Mouse (Mus musculus) embryonic facial prominence, embryonic 10.5 days (tissue): Measurements from ENCODE around the gene Hist1h2bj. TPM values are rescaled to one million over a fixed set of nuclear protein-coding genes. Genes with fewer than 3 reads are reported as not detected.
"Not testable (repeated sequence)": the region's sequence is repeated elsewhere in the genome, so short reads cannot be mapped to it uniquely, and the experiment has no call there.

Experiments
- DNase-seq: peaks from one replicate; pipeline ENCODE4 v3.0.0-alpha.2; 2017; ENCODE audit warnings: low spot score
- H3K27ac ChIP-seq: fragments of 300-500 bp; sonication (generic); replicated peaks from 2 replicates; pipeline ENCODE4 v1.5.1; 2016; ENCODE audit warnings: mild to moderate bottlenecking
- H3K27me3 ChIP-seq: fragments of 300-500 bp; sonication (generic); replicated peaks from 2 replicates; pipeline ENCODE4 v1.6.1; 2016; ENCODE audit warnings: low read depth, mild to moderate bottlenecking; ENCODE audit not compliant: poor library complexity, severe bottlenecking
- H3K36me3 ChIP-seq: fragments of 300-500 bp; sonication (generic); replicated peaks from 2 replicates; pipeline ENCODE4 v1.6.1; 2016; ENCODE audit warnings: mild to moderate bottlenecking, moderate library complexity
- H3K4me1 ChIP-seq: fragments of 300-500 bp; sonication (generic); 2 replicates; pipeline ENCODE4 v1.6.1; 2016
- H3K4me3 ChIP-seq: fragments of 300-500 bp; sonication (generic); 2 replicates; pipeline ENCODE4 v1.5.1; 2016; ENCODE audit warnings: mild to moderate bottlenecking, moderate library complexity
- H3K9me3 ChIP-seq: fragments of 300-500 bp; sonication (generic); 2 replicates; pipeline ENCODE4 v1.6.1; 2016; ENCODE audit warnings: mild to moderate bottlenecking
- WGBS: fragments of 180-500 bp; shearing (Covaris S2); methylation state at CpG from one replicate; pipeline ENCODE4 v1.1.7; 2016; 5-methylcytosine and 5-hydroxymethylcytosine counted together
- polyA plus RNA-seq: library from polyadenylated mRNA; unstranded; fragments of >200 nt; fragmentation: Nextera tagmentation; extraction: Ambion mirVana; gene quantifications from 2 replicates; pipeline ENCODE4 v1.2.1, GENCODE M21; 2016

The Hist1h2bj gene
- polyA plus RNA-seq, 1 experiment from 2014 or later = 15.1 TPM

DNA sequence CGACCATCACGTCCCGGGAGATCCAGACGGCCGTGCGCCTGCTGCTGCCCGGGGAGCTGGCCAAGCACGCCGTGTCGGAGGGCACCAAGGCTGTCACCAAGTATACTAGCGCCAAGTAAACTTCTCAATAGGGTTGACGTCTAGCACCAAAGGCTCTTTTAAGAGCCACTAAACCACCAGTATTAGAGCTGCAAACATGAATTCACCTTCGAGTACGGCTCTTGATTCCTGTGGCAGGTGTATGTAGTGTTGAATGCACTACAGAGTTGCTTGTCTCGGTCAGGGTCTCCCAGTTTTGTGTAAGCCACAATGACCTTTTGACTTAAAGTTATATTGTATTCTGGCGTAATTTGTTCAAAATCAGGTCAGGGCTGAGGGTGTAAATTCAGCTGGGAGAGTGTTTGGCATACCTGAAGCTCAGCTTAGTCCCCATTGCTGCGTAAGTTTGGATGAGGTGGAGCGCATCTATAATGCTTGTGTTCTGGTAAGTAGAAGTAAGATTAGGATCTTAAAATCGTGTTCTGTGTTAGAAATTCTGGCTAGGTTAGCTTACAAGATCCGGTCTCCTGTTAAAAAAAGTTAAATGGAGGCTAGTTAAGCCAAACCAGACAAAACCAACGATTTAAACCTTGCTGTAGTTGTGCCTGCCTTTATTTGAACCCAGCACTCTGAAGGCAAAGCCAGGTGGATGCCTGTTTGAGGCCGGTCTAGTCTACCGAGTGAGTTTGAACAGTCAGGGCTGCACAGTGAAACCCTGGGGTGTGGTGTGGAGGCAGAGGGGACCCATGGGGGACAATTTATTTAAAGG is 6.7 kb upstream of the Hist1h2bj start:
- Histone ChIP-seq H3K4me3 (peak overlapping the region; percentile 61), H3K27ac (peak overlapping the region; percentile 91), H3K27me3 (no peaks in the 10 kb centered on the region), H3K9me3 (no peaks in the 10 kb centered on the region), H3K4me1 (peaks cover 26% of the 10 kb centered on the region), H3K36me3 (no peaks in the 10 kb centered on the region)
- 2% methylated on average over 22 of the region's 23 CpGs for WGBS
- DNase-seq = peak; percentile 63

DNA sequence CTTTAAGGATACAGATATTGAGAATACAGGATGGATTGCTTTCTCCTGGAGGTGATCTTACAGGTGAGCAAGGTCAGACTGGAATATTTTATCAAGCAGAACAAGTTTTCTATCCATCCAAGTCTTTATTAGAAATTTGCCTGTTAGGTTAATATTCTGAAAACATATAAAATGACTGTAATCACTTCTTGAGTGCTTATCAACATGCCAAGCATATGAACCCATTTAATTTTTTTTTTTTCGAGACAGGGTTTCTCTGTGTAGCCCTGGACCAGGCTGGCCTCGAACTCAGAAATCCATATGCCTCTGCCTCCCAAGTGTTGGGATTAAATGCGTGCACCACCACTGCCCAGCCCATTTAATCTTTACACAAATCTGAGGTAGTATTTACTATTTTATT is 6.0 kb upstream of the Hist1h2bj start:
- H3K4me3 ChIP-seq = peak overlapping the region; percentile 61
- no peaks in the 10 kb centered on the region for H3K9me3 ChIP-seq
- 71% methylated on average over 3 of the region's 3 CpGs for WGBS
- peak overlapping the region; percentile 91 for H3K27ac ChIP-seq
- peaks cover 28% of the 10 kb centered on the region for H3K4me1 ChIP-seq
- H3K27me3 ChIP-seq = no peaks in the 10 kb centered on the region
- no peak for DNase-seq
- H3K36me3 ChIP-seq = no peaks in the 10 kb centered on the region

DNA sequence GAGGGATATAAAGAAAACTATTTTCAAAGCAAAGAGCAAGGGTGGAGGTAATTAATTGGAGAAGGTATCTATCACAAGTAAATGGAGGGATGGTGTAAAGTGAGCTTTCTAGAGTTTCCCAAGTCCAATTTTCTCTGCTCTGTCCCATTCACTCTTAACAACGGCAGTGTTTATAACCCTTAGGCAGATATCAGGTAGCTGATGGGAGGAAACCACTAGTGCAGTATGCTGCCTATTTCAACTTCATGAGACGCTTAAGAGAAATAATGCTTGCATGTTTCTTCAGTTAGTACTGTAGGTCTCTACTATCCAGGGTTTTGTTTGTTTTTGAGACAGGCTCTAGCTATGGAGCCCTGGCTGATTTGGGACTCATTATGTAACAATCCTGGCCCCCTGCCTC is 5.6 kb upstream of the Hist1h2bj start:
- no peaks in the 10 kb centered on the region for H3K36me3 ChIP-seq
- no peaks in the 10 kb centered on the region for H3K9me3 ChIP-seq
- H3K4me1 ChIP-seq = peaks cover 31% of the 10 kb centered on the region
- H3K27ac ChIP-seq = peak overlapping the region; percentile 91
- 69% methylated on average over 2 of the region's 2 CpGs for WGBS
- no peaks in the 10 kb centered on the region for H3K27me3 ChIP-seq
- peak overlapping the region; percentile 61; the same call in 1 of the 2 replicates for H3K4me3 ChIP-seq
- no peak for DNase-seq

DNA sequence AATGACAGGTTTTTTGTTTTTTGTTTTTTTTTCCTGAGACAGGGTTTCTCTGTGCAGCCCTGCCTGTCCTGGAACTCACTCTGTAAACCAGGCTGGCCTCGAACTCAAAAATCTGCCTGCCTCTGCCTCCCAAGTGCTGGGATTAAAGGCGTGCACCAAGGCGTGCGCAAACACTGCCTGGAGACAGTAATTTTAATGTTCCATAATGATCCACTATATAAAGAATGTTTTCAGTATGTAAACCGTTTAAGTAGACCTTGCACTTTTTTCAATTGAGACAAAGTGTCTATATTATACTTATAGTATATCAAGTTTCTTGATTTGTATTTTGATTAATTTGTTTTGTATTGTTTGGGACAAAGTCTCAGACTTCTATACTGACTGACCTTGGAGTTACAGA is 3.6 kb upstream of the Hist1h2bj start:
- peak overlapping the region; percentile 94 for H3K27ac ChIP-seq
- no peaks in the 10 kb centered on the region for H3K36me3 ChIP-seq
- peaks cover 20% of the 10 kb centered on the region for H3K4me1 ChIP-seq
- H3K4me3 ChIP-seq = peak overlapping the region; percentile 63
- DNase-seq = no peak
- no peaks in the 10 kb centered on the region for H3K9me3 ChIP-seq
- WGBS = 70% methylated on average over 5 of the region's 5 CpGs
- no peaks in the 10 kb centered on the region for H3K27me3 ChIP-seq

DNA sequence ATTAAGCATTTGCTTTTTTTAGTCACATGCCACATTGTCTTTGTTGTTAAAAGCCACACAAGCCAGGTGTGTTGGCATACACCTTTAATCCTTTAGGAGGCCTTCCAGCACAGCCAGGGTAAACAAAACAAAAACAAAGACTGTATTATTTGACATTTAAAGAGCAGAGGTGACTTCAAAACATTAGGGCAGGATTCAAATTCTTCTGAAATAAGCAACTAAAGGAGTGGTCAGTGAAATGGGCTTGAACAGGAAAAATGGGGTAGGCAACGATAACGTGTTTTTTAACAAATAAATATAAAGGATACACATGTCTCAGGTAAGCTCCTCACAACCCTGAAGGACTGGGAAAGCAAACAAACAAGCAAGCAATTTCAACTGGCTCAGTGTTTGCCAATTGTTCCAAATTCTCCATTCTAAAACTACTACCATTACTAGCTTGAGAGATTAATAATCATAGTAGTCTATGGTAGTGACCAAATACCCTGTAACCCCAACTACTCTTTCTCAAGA is 3.0 kb upstream of the Hist1h2bj start:
- H3K4me1 ChIP-seq = peaks cover 22% of the 10 kb centered on the region
- peak overlapping the region; percentile 94 for H3K27ac ChIP-seq
- H3K4me3 ChIP-seq = peak overlapping the region; percentile 63
- no peaks in the 10 kb centered on the region for H3K27me3 ChIP-seq
- no peak for DNase-seq
- H3K36me3 ChIP-seq = no peaks in the 10 kb centered on the region
- no peaks in the 10 kb centered on the region for H3K9me3 ChIP-seq
- 8% methylated on average over 2 of the region's 2 CpGs for WGBS

DNA sequence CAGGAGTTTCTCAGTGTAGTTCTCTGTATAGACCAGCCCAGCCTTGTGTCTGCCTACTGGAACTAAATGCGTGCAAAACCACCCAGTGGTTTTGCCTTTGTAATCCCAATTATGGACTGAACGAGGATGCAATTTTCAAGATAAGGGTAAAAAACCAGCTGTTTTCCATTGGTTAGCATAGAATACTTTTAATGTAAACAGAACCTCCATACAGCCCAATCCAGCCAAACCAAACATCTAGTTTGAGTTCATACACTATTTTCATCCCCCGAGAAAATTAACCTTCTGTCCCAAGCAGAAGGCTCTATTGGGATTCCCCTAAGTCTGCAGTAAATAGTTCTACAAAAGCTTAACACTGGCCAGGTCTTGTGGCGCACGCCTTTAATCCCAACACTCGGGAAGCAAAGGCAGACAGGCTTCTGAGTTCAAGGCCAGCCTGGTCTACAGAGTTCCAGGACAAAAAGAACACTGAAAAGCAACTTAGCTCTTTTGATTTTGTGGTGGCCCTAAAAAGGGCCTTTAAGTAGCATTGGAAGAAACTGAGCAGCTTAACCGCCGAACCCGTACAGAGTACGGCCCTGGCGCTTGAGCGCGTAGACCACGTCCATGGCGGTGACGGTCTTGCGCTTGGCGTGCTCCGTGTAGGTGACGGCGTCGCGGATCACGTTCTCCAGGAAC is 2.4 kb upstream of the Hist1h2bj start:
- H3K4me1 ChIP-seq = peaks cover 22% of the 10 kb centered on the region
- peak; percentile 62 for DNase-seq
- H3K27me3 ChIP-seq = no peaks in the 10 kb centered on the region
- under 1% methylated on average over 24 of the region's 24 CpGs for WGBS
- H3K4me3 ChIP-seq = peak overlapping the region; percentile 63
- no peaks in the 10 kb centered on the region for H3K9me3 ChIP-seq
- H3K36me3 ChIP-seq = no peaks in the 10 kb centered on the region
- H3K27ac ChIP-seq = peak overlapping the region; percentile 94

DNA sequence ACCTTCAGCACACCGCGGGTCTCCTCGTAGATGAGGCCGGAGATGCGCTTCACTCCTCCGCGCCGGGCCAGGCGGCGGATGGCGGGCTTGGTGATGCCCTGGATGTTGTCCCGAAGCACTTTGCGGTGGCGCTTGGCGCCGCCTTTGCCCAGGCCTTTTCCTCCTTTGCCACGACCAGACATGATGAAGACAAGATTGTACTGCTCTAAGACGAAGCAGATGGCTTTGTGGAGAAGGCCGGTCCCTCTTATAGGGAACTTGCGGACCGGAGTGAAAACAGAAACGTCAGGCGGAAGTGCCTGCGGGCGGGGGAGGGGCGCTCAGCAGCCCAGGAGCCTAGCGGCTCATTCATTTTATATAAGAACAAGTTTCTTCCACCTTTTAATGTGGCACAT is 1.9 kb upstream of the Hist1h2bj start, which contains the start of gene Hist1h4i:
Gene Hist1h4i, minus strand, starts transcription at position 221 of the 395 bp plus-strand sequence.
- WGBS = under 1% methylated on average over 27 of the region's 27 CpGs
- H3K4me3 ChIP-seq = peak within 1 kb of the TSS; percentile 63
- DNase-seq = peak; percentile 94
- not testable (repeated sequence) for H3K9me3 ChIP-seq, H3K27me3 ChIP-seq, H3K36me3 ChIP-seq
- peaks cover 22% of the 10 kb centered on the region for H3K4me1 ChIP-seq
- peak within 1 kb of the TSS; percentile 94 for H3K27ac ChIP-seq

DNA sequence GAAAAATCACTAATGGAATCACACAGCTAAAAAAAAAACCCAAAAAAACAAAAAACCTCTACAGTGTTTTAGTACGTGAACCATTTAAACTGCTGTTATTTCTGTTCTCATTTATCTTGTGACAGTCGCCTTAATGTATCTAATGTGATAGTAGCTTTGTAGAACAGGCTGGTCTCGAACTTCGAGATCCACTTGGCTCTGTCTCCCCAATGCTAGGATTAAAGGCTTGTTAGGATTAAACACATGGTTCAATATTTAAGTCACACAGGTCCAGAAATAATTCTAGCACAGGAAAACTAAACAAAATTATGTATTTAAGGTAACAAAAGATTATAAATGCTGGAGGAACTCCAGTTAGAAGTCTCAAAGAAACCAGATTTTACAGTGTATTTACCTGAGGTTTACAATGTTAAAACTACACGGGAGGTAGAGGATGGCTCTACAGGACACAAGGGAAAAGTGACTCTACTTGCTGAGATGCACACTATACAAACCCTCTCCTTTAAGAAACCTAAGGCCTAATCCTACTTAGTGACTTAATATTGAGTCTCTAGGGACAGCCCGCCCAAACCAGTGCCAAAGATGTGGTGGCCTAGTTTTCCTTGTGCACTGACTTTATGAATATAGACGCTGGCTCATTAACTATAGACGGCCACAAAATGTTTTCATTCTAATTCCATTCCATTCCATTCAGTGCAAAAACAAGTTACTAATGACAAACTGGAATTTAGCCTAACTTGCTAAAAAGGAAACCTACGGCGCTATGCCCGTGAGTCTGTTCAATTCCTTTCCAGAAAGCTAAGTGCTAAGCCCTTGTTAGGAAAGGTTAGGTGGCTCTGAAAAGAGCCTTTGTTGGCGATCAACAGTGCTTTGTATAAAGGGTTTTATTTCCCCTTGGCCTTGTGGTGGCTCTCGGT is 1.1 kb upstream of the Hist1h2bj start:
- Histone ChIP-seq H3K4me1 (peaks cover 15% of the 10 kb centered on the region), H3K27ac (peak overlapping the region; percentile 94), H3K4me3 (peak overlapping the region; percentile 63), H3K36me3 (no peaks in the 10 kb centered on the region), H3K27me3 (no peaks in the 10 kb centered on the region), H3K9me3 (no peaks in the 10 kb centered on the region)
- DNase-seq = peak; percentile 43
- WGBS = 3% methylated on average over 13 of the region's 13 CpGs

DNA sequence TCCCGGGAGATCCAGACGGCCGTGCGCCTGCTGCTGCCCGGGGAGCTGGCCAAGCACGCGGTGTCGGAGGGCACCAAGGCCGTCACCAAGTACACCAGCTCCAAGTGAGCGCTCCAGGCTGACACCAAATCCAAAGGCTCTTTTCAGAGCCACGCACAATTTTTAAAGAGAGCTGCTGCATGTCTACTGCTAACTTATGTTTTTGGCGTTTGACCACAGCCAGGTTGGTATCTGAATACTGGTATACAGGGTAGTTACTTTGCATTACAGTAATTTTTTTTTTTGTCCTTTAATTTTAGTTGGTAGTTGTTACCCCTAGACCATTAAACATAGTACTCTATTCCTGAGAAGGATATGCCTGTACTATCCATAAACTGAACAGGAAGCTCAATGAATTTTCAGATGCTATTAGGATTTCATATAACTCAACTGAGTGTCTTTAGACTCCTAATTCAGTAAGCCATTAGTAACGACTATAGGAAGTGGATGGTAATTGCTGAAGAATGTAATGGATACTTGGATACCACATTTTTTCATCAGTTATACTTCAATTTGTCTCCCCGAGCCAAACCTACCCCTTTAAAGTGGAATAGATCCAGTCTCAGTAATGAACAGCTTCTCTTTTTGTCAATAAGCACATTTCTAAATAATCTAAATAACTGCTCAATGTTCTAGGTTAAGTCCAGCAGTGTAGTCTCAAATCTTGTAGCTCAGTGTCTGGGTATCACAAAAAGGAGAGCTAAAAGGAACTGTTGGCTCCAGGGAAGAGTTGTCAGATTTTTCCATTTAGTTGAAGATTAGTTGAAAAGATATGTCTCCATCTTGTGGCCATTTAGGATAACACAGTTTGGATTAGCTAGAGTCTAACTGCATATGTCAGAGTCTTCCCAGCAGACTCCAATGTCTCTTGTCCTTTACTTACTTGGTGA is 753 bp downstream of the Hist1h2bj start:
- Histone ChIP-seq H3K36me3 (no peaks in the 10 kb centered on the region), H3K9me3 (no peaks in the 10 kb centered on the region), H3K4me3 (peak overlapping the region; percentile 57), H3K27ac (peak overlapping the region; percentile 80), H3K4me1 (peaks cover 15% of the 10 kb centered on the region), H3K27me3 (no peaks in the 10 kb centered on the region)
- WGBS = under 1% methylated on average over 14 of the region's 14 CpGs
- DNase-seq = peak; percentile 46

DNA sequence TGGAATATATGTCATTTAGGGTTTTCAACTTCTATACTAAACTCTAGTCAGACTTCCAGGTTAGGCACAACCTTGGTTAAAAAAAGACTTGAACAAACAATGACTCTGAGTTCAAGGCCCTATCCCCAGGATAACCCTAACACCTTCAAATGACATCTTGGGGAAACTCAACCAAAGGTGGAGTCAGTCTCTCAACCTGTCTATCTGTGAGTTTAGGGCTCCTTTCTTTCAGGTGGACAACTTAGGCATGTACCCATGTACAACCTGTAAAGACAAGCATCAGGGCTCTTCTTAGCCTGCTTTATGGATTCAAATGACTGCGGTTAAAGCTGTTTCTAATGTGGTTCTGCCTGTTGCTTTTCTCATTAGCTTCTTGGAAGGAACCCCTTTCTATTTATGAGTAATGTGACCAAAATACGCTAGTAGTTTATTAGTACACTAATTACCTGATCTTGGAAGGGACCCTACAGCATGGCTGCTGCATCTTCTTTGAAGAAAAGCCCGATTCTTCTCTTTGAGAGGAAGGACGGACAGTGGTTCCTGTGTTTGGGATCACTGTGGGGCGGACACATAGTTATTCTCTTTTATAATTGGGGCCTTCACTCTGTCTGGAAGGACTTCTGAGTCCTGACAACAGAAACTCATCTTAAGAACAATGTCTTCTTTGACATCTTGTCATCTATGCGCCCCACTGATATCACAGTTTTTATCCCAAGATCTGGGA is 1.6 kb downstream of the Hist1h2bj start:
- H3K4me1 ChIP-seq = peaks cover 19% of the 10 kb centered on the region
- no peak for DNase-seq
- H3K9me3 ChIP-seq = no peaks in the 10 kb centered on the region
- no peaks in the 10 kb centered on the region for H3K36me3 ChIP-seq
- 81% methylated on average over 6 of the region's 6 CpGs for WGBS
- H3K27me3 ChIP-seq = no peaks in the 10 kb centered on the region
- peak overlapping the region; percentile 57 for H3K4me3 ChIP-seq
- peak overlapping the region; percentile 80; the same call in 1 of the 2 replicates for H3K27ac ChIP-seq

DNA sequence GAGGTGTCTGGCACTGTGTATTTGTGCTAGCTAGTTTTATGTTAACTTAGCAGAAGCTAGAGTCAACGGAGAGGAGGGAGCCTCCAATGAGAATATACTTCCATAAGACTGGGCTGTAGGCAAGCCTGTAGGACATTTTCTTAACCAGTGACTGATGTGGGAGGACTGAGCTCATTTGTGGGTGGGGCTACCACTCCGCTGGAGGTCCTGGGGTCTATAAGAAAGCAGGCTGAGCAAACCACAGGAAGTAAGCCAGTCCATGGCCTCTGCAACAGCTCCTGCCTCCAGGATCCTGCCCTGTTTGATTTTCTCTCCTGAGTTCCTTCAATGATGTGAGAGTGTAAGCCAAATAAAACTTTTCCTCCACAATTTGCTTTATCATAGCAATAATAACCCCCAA is 2.3 kb downstream of the Hist1h2bj start:
- H3K9me3 ChIP-seq = no peaks in the 10 kb centered on the region
- H3K27ac ChIP-seq = no peak overlapping the region
- H3K4me1 ChIP-seq = peaks cover 17% of the 10 kb centered on the region
- no peaks in the 10 kb centered on the region for H3K27me3 ChIP-seq
- H3K4me3 ChIP-seq = no peak overlapping the region
- no peaks in the 10 kb centered on the region for H3K36me3 ChIP-seq
- 60% methylated on average over 2 of the region's 2 CpGs for WGBS
- DNase-seq = no peak
